Mouse (Mus musculus) G1E (cell line): ENCODE results near the gene Ankmy2.

Source experiments
- CTCF ChIP-seq: IDR thresholded peaks from 2 replicates; pipeline ENCODE4 v1.5.1; 2012; ENCODE audit warnings: low read depth, low read length, inconsistent platforms, mixed read lengths
- GATA1 ChIP-seq: IDR thresholded peaks from 2 replicates; pipeline ENCODE4 v1.6.1; 2012; ENCODE audit warnings: borderline replicate concordance, low read length, inconsistent platforms, mixed read lengths
- TAL1 ChIP-seq: conservative IDR thresholded peaks from 2 replicates; pipeline ENCODE4 v1.6.1; 2012; ENCODE audit warnings: low read depth, low read length, inconsistent platforms, mixed read lengths

GRCm38 (mm10) chr12:36224392-36224791 lies 67.5 kb downstream of the Ankmy2 start:
- TF ChIP-seq CTCF (no peak), TAL1 (no peak), GATA1 (no peak)
